ENCODE assay signal across 11 mouse cellular contexts in genomic region chr15:77163336-77163735, GRCm38 (mm10).
A peak's percentile ranks its signal among the peaks of the same experiment; 100 is the strongest.
DNase-seq lines count a peak whose midpoint lies in the region.
"Had no signal": no experiment of that assay in that cellular context is flagged by ENCODE, and none has a peak within 500 bp of the region (broad histone marks: within the 10 kb centered on the region; RNA-seq: fewer than 3 reads in every experiment).

No protein-coding gene starts in this region.

- DNase-seq in layer of hippocampus, adult 9-11 months: peak; percentile 35
- no peak for DNase-seq in layer of hippocampus, postnatal 36 days
- DNase-seq in embryo, embryonic 11 days: peak; percentile 29
- DNase-seq in forelimb bud, embryonic 11.5 days (ENCODE audit: low read depth, low spot score): peak; percentile 47
- peak; percentile 49 for DNase-seq in mesoderm, embryonic 11.5 days (ENCODE audit: low read depth, low spot score)
- DNase-seq in layer of hippocampus, postnatal 14 days (ENCODE audit: low spot score in 2 of 2): no peak
- no peak for DNase-seq in natural killer cell, adult 2 months (ENCODE audit: low spot score in 2 of 2)
- DNase-seq in kidney, postnatal 14 days: no peak
- DNase-seq: kidney, postnatal 25 days; right cerebral cortex, adult 18-20 months; thymus, postnatal 36 days had no signal

Comparison
In these comparisons a context has a peak if more than half of its experiments do, and no peak if none do; other contexts are left out.
1. DNase-seq: peak in layer of hippocampus, adult 9-11 months (single experiment), embryo, embryonic 11 days (single experiment), forelimb bud, embryonic 11.5 days (single experiment) and mesoderm, embryonic 11.5 days (single experiment); none in layer of hippocampus, postnatal 36 days (0 of 2), layer of hippocampus, postnatal 14 days (0 of 2), natural killer cell, adult 2 months (0 of 2) and kidney, postnatal 14 days (single experiment).